Mouse (Mus musculus) hematopoietic stem cell, adult 5-6 weeks (primary cell): ENCODE measurements around the gene Prdm1. TPM values are rescaled to one million over a fixed set of nuclear protein-coding genes. Genes with fewer than 3 reads are reported as not detected.

Source experiments
- ATAC-seq, 2 experiments: fragments of 125-278 bp in 1 of 2; replicated peaks in 1 of 2; 2 replicates each; pipeline ENCODE4 v1.8.0; 2016 to 2017; ENCODE audit warnings: inconsistent platforms in 2 of 2, mild to moderate bottlenecking in 2 of 2, moderate number of reproducible peaks in 2 of 2, low read depth in 1 of 2, moderate TSS enrichment in 1 of 2; ENCODE audit not compliant: low FRiP score in 2 of 2, poor library complexity in 2 of 2, severe bottlenecking in 2 of 2, insufficient read depth in 1 of 2, low TSS enrichment in 1 of 2
- total RNA-seq: library from RNA; stranded (forward); fragments of 172-1452, 232-1000 nt; gene quantifications from 2 replicates; pipeline ENCODE4 v1.2.3, GENCODE M21; 2017

The Prdm1 gene
- total RNA-seq, 1 experiment from 2014 or later, result 0.74 TPM

DNA sequence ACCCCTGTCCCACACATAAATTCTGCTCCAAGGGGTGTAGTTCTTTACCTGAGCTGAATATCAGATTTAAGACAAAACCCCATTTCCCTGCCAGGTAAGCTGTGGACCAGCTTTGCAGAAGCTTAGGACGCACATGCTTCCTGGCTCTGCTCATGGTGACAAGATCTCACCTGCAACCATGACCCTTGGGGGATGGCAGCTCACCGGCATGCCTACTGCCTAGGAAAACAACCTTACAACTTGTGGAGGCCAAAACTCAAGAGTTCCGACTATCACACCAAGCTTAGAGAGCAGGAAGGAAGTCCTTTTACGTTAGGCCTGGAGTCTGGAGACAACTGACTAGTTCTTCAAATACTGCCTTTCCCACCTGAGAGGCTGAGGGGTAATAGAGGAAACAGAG, 64.4 kb downstream of the Prdm1 start:
- no peak for ATAC-seq

DNA sequence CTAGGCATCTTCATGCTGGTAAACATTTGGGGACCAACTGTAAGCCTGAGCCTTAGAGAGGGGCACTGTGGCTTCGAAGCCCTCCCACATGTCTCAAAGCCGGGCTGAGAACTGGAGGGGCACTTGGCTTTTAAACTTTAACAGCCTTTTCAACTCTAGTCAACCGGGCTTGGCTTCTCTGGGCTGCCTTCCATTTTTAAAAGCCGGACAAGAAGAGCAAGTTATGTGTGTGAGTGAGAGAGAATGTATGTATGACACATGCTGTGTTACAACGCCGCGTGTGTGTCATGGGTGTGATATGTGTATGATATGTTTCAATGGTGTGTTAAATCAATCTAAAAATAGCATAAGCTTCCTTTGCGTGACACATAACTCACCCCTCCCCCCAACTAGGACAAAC, 66.0 kb downstream of the Prdm1 start:
- no peak for ATAC-seq

DNA sequence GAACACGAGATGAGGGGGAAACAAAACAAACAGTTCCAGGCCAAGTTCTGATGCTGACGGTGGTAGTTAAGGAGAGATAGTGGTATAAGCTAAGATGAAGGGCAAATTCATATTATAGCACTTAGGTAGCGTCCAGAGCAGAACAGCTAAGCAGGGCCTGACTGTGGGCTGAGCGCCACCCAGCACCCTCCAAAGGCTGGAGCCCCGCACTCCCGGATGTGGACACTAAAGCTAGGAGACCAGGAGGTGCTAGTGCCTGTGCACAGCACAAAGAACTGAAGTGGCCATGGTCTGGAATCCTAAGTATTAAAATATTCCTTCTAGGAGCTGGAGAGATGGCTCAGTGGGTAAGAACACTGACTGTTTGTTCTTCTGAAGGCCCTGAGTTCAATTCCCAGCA, 67.2 kb downstream of the Prdm1 start:
- ATAC-seq, result no peak

DNA sequence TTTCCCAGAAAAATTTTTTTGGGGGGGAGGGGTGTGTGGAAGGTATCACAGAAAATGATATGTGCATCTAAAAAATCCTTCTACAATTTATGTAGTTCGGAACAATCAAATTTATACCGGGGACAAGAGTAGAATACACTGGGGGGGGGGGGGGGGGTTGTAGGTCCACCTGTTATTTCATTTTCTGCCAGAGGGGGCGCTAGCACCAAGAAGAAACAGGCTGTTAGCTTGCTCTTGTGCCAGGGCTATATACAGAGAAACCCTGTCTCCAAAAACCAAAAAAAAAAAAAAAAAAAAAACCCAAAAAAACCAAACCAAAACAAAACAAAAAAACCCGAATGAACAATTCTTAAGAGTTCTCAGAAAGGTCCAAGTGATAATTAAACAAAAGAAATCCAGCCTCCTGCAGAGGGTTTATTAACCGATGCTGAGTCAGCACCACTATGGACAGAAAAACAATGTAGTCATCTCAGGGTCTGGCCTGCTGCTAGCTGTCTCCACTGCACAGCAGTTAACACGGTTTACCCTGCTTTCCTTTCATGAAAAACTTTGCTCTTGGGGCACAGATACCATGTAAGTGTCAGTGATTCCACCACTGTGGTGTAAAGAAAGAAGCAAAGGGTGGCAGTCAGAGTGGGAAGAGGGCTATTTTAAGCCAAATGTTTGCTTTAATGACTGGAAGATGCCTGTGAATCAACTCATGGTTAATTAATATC, 68.0 kb downstream of the Prdm1 start:
- no peak for ATAC-seq

DNA sequence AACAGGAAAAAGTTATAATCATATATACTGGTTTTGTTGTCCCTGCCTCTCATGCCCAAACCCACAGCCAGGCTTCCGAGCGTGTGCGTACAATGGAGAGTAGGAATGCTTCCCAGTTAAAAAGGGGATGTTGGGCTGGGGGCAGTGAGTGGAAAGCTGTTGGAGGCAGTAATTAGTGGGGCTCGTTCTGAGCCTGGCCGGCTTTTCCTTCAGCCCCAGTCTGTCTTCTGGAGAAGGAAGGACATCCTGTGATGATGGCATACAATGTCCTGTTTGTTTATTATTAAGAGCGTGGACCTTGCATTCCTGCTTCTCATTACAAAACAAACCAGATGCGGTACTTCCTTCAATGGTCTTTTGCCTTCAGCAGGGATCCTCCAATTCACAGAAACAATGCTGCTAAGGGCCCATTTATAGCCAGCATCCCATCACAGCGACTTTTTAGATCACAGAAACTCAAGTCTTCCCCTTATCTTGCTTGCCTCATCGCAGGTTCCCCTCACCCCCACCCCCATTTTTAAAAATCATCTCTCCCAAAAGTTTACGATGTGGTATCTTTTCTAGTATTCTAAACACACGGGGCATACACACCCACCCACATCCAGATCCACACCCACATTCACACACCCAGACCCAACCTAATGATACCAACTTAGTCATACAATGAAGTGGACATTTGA, 68.8 kb downstream of the Prdm1 start:
- ATAC-seq, result peak in 1 of 2 experiments; percentile 11; a peak in 1 of 4 replicates

DNA sequence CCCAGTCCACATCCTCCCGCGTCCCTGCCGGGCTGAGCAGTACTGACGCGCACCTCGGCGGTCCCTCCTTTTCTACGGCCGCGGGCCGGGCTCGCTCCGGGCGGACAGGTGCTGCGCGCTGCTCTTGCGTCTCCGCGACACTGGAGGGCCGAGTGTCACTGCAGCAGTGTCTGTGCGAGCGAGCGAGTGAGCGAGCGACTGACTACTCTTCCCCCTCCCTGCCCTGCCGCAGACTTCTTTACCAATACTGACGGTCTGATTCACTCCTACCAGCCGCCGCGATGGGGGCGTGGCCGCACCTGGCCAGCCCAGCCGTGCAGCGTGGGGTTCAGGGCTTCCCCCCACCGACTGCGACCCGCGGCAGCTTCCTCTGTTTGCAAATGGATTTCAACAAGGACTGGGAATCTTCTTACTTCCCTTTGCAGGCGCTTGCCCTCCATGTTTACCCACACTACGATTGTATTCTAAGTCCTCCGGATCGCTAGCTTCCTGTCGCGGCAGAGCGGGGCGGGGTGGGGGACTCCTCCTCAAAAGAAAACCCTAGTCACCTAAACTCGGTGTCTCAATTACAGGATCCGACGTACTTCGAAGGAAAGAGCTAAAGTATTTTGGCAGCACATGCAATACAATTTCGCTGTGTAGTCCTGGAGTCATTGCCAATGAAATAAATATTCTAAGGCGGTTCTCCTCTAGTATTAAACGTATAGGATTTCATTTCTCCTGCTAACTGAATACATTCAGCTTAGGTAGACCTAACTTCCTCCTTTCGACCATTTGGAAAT, 69.6 kb downstream of the Prdm1 start:
- ATAC-seq, result peak; percentile 85 to 86

DNA sequence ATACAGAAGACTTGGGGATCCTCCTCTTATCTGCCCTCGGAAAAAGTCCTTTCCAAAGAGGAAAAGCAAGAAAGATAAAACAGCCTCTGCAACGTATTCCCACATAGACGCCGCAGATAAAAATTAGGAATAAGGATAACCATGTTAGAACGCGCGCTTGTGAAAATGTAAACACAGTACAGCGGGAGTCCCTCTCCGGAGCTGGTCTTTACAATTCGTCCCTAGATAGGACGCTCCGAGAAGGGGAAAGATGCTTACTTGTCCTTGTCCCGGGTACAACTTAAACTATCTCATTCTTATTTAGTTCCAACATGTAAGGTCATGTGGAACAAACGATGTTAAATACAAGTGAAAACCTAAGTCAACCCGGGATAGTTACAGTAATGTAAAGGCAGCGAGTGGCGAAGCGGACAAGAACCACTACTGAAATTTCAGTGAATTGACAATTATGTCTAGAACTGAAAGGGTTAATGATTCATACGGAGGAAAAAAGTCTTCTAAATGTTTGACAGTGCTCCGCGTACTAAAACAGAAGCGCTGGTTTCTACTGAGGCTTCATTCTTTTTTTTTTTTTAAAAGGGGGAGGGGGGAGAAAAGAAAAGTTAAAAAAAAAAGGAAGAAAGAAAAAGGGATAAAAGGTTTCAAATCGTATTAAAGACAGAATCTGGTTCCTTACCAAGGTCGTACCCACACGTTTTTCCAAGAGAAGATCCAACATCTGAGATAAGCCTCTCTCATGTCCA, 70.3 kb downstream of the Prdm1 start:
- ATAC-seq, result no peak

DNA sequence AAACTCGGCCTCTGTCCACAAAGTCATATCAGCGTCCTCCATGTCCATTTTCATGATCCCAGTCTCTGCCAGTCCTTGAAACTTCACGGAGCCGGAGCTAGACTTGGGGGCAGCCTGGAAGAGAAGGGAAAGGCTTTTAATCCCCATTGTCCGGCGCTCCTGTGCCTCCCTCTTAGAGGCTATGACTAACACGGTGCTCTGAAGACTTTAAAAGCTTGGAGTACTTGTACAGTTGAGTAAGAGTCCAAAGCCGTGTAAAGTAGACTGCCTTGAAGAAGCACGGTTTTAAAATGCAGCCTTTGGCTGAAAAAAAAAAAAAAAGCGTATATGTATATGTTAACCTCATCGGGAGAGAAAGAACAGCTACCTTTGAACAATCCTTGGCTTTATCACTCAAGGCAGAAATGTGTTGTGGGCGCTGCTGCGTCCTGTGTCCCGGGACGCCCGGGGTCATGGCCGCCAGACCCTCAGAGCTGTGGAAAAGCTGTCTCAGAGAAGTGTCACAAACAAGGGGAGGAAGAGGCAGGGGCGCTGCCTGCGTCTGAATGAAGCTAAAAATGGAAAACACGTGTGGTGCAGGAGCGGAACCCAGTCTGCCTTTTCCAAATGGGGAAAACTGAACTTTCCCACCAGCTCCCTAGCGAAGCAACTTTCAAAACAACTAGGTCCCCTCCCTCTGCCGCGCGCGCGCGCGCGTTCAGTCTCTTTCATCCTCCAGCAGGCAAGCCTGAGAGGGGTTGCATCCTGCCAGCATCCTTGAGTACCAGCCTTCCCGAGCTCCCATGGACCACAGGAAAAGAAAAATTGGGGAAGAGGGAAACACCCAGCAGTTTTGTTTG, 71.3 kb downstream of the Prdm1 start:
- ATAC-seq, result no peak

DNA sequence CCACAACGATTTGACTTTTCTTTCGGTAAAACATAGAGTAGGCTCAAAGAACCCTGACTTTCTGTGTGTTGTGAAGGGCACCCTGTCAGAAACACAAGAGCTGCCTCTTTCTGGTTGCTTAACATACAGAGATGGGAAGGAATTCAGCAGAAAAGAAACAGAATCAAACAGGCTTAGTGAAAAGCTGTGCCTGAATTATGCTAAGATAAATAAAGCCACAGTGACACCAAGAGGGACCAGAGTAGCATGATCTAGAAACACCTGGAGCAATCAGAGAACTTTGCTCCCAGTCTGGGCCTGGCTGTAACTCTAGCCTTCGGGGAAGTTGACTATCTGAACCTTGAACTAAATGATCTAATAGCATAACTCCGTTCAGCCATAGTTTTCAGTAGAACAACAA, 73.5 kb downstream of the Prdm1 start:
- ATAC-seq, result no peak

DNA sequence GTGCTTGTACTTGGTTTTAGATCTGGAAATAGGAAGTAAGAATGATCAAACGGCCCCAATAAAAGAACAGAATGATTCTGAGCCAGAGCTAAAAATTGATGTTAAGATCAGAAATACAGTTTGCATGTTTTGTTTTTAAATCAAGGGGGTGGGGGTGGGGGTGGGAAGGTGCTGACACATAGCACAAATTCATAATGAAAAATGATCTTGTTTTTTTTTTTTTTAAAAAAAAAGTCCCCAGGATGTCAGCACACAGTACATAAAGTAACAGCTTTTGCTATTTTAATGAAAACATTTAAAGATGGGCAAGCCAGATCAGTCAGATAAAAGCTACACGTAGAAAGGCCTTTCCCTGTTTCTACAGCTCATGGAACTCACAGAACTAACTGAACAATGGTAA, 74.2 kb downstream of the Prdm1 start:
- ATAC-seq, result no peak

DNA sequence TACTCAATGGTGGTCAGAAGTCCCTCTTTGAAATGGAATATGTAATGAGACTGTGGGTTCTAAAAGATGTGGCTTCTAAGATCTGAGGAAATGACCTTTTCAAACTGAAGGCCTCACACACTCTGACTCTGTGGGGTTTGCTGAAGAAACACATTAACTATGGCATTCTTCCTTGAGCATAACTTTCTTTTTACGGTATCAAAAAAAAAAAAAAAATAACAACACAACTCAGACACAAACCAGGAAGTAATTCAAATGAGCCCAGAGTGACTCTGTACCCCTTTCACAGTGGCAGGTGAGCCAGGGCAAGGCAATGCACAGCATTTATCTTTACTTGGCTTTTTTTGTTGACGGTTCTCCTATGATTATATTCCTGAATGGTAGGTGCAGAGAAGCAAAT, 77.5 kb downstream of the Prdm1 start:
- no peak for ATAC-seq

DNA sequence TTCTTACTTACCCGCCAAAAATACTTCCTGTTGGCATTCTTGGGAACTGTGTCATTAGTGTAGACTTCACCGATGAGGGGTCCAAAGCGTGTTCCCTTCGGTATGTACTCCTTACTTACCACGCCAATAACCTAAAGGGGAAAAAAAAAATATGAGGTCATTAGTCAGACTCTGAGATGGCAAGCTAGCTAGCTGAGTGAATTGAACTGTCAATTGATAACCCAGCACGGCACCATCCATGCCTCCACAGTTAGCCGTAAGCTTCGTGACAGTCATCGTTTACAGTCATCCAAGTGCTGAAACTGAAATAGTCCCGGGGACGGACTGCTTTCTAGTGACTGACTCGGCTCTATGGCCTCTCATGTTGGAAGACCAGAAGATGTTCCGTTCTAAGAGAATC, 78.2 kb downstream of the Prdm1 start:
- ATAC-seq, result no peak

DNA sequence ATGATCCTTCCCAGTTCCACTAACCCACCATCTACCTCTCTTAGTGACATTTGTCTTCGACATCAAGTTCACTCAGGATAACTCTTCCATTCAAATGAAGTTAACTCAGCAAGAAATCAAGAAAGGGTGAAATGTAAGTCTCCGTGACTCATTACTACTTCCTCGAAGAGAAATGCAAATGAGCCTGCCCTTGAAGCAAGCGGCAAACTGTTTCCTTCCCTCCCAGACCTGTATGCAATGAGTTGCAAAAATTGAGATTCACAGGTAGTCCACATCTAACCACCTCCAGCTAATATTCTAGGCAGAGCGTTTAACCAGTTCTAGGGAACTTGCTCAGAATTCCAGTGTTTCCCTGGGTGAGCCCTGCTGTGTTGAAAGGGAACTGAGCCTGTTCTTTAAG, 78.6 kb downstream of the Prdm1 start:
- ATAC-seq, result peak; percentile 36 to 68

DNA sequence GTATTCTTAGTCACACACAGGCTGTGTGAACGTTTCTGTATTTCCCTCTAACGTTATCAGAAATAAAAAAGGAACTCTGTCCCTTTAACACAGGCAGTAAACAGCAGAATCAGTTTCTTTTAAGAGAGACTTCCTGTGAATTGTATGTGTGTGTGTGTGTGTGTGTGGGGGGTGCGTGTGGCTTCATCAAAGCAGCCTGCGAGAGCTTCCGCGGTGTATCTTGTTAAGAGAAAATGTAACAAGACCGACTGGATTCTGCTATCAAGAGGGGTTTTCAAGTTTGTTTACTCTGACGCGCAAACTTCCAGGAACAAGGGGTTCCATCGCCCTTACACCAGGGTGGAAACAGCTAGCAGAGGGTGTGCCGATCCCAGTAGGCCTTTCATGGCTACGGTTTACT, 80.1 kb downstream of the Prdm1 start:
- ATAC-seq, result peak; percentile 63 to 74

DNA sequence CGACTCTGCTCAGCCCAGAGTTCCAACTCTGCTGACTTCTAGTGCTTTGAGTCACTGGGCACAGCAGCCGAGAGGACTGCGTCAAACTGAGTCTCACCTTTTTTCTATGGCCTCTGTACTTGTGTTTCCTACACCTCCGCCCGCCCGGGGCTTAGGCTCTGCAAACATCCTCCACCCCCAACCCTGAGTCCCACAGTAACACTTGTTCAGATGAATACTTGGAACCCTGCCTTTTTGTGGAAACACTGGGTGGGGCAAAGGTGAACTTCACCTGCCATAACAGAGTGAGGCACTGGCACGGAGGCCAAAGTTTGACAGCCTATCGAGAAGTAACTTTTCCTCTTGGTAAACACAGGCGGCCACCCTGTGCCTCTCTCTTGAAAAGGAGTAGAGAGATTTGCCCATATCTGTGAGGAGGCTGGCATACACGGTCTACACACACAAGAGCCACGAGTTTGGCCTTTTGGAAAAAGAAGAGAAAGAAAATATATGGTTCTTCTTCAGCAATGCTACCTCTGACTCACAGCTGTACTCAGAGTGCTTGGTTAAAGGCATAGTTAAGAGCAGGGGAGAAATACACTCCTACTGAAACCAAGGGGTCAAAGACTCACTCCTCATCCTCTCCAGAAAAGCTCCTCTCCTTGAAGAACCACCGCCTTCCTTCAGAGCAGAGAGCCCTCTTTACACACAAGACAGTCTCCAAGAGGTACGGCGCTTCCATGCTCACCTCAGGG, 80.7 kb downstream of the Prdm1 start:
- no peak for ATAC-seq

DNA sequence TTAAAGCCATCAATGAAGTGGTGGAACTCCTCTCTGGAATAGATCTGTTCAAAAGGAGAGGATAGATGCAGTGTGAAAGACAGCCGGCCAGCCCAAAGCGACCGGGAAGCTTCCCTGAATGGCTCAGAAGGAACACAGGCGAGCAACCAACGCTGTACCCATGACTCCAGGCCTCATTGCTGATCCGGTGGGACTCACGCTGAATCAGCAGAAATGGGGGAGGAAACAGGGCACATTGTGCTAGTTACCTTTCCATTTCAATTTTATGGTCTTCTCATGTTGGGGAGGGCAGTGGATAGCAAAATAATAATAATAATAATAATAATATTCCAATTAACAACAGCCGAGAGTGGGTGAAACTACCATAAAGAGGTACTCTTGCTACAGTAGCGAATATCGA, 81.3 kb downstream of the Prdm1 start:
- ATAC-seq, result no peak
